Mouse (Mus musculus): ENCODE data around the gene Nfkbiz.

Gene Nfkbiz

DNA sequence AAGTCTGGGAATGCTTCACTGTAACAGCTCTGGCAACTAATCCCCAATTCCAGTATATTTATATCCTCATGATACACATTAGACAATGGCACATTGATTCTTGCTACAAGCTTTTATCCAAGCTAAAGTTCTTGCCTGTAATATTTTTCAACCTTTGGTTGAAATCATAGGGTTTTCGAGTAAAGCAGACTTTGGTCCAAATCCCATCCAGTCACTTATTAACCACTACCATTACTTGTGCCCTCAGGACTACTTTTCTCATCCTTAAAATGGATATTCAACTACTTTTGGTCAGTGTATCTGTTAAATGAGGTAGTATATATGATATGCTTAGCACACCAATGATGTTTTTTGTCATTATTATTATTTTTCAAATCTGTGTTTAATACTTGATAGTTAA is 7.2 kb downstream of the Nfkbiz start:
- DNase-seq: no peak

DNA sequence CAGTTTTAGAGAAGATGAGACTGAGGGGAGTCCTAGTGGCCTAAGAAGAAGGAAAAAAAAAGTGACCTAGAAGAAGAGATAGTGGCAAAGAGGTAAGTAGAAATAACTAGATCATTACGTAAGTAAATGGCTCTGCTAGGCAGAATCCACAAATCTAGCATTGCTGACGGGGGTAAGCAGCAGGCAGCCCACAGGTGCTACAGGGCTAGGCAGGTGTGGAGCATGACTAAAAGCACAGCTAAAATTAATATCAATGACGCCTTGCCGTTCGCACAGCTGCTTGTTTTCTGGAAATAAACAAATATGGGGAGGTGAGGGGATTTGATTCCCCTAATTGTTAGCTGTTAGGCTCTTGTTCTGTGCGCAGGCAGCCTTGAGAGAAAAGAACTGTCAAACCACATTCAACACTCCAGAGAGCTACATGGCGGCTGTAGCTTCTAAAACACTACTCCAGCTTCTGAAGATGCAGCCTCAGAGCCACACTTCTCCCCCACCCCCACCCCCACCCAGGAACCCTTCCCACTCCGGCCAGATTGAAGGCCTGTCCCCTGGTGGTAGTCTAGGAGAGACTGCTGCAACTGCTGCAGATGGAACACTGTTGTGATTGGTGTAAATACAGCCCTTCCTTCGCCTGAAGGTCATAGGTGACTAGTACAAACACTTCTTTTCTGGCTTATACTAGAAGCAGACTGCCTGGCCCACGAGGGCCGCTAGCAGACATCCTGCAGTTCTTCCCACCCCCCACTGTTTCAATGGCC is 15.1 kb downstream of the Nfkbiz start:
- DNase-seq: no peak

DNA sequence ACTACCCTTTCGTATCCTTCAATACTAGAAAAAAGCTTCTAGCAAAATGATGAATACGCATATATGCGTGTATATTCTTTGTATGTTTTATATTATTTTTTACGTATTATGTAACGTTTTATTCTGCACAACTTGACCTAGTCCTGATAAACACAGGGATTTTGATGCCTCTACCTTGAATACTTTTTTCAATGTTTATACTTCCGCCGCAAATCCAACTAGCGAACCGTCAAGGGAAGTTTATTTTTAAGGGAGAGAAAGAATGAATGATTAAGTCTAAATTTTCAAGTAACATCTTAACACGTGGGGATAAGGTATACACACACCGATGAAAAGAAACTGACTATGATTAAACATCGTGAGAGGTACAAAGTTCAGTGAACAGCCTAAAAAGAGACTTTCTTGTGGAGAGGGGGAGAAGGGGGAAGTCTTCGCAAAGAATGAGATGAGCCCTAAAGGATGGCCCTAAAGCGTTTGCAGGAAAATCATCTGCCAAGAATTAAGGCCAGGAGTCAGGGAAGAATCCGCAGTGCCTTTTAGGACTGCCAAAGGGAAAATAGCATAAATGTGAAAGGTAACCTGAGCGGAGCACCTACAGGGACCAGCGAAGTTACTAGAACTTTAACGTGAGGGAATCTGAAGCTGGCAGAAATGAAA is 15.8 kb downstream of the Nfkbiz start:
- DNase-seq: no peak

DNA sequence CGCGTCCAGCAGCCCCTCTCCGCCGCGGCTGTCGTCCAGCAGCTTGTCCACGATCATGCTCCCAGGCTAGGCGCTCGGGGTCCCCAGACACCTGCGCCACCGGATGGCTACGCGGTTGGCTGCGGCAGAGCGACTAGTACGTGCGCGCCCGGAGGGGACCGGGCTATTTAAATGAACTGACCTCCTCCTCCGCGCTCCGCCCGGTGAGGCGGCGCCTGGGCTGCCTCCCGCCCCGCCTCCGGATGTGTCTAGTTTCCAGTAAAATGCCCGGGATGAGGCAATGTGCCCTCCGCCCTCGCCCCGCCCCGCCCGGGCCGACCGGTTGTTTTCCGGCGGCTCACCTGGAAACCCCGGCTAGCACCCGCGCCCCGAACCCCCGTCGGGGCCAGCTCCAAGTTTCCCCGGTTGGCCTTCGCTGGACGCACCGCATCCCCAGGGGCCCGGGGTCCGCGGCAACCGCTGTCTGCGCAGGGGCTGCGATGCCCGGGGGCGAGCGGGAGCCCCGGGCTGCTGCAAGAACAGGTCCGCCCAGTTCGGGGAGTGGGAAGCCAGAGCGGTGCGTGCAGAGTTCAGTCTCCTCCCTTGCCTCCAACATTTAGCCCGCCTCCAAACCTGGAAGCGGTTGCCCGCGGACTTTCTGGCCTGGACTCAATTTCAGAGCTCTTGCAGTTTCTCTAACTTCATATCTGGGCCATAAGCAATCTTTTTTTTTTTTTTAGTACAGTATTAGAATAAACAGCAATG is 16.5 kb downstream of the Nfkbiz start:
- DNase-seq: peak; percentile 91

DNA sequence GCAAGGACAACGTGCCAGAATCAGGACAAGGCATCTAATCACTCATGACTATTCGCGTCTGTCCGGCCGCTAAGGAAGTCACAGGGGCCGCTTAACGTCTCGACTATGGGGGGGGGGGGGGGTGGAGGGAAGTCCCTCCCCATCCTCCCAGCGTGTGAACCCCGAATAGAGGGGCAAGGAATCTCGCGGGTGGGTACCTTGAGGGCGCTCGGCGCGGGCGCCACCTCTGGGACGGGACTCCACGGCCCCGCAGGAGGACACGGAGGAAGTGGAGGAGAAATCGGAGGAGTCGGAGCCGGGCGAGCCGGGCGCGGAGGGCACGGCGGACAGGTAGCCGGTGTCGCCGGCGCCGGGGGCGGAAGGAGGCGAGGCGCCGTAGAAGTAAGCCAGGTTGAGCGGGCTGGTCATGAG is 17.1 kb downstream of the Nfkbiz start:
- DNase-seq: no peak

DNA sequence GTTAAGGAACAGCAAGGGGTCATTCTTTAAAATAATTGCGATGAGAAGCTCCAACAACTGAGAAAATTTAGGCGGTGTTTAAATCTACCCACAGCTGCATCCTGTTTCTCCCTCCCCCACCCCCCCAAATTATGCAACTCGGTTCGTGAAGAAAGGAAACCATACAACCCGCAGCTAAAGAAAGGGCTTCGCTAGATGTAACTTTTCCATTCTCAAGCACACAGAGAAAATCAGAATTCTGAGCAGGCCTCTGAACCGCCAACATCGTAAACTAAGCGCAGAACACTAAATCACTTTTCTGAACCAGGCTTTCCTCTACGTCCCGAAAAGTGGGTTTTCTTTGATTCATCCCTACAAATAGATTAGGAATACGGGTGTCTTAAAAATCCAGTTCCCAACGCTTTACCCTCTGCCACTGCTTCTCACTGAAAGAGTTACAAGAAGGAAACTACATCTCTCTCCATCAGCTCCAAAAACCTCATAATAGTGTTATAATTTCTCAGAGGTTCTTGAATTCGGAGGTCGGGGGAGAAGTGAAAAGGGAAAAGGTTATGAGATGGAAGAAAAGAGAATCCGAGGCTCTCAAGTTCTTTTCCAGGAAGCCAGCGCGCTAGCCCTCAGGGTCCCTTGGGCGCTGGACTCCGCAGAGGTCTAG is 17.7 kb downstream of the Nfkbiz start:
- DNase-seq: no peak

DNA sequence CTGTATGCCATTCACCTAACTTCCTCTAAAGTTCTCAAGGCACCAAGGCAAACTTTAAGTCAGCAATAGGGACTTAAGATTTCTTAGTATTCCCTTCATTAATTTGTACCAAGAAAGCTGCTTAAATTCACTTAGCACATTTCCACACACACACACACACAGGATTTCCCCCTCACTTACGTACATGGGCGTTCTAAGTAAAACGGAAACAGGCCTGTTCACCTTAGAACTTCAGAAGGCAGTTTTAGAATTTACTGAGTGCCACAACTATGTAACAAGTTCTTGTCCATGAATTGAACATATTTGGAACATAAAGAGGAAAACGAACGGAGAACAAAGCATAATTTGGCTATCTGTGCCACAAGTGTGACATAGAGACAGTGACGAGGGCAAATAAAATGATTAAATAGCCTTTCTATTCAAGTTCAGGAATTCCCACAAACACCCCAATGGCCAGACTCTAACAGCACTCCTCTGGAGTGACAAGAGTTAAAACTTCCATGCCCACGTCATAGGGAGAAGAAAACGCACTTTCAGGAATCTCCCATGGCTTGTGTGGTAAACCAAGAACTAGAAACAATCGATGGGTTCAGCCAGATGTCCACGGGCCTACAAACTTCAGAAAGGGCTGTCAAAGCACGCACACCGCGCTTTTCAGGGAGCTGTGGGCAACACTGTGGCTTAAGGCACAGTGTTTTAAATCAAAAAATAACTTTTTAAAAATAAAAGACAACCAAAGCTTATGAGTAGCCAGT is 18.4 kb downstream of the Nfkbiz start:
- no peak for DNase-seq

DNA sequence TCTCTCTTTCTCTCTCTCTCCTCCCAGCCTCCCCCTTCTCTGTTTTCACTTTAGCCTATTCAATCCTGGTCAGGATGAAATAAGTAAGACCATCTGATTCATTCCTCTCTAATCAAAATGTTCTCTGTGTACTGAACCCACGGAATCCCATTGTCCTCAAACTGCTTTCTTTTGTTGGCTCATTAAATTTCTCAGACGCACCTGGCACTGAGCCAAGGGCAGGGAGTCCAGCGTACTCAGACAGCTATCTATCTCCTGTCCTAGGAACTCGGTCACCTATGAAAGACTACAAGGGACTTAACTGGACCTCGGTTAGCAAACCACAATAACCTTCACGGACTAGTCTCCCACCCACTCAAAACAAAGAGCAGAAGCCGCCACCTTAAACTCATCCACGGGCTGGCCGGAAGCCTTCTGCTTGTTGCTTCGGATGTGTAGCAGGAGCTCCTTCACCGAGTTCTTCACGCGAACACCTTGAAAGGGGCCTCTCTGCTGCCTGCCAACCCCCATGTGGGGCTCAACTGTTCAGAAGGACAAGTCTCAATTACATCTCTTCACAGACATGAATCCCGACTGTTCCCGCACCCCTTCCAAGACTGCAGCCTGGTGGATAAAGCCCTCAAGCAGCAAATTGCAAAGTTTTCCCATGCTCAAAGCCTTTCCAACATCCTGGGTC is 19.4 kb downstream of the Nfkbiz start:
- no peak for DNase-seq

DNA sequence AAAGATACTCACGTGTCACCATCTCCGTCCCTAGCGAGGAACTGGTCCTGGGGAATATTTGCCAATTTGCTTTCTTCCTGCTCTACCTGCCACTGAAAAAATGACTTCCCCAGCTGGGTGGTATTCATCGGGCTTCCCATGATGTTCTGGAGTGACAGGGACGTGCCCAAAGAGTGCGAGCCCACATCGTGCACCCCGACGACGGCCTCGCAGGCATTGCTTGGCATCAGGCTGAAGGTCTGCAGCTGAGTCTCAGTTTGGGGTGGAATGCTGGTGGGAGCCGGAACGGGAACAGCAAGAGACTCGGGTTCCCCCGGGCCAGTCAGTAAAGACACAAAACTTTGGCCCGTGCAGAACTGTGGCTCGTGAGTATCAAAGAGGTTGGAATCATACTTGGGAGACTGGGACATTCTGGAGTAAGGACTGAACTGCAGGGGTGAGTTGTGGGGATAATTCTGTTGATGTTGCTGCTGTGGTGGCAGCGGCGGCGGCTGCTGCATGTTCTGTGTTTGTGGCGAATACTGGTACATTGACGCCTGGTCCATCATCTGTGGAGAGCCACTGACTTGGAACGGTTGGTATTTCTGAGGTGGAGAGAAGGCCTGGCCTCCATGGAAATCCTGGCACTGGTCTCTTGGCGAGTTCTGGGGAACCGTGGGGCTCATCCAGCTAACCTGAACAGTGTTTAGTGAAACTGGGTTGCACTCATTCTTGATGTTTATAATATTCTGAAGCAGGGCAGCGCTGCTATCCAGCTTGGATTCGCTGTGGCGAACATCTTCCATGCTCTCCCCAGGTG is 20.8 kb downstream of the Nfkbiz start:
- no peak for DNase-seq

DNA sequence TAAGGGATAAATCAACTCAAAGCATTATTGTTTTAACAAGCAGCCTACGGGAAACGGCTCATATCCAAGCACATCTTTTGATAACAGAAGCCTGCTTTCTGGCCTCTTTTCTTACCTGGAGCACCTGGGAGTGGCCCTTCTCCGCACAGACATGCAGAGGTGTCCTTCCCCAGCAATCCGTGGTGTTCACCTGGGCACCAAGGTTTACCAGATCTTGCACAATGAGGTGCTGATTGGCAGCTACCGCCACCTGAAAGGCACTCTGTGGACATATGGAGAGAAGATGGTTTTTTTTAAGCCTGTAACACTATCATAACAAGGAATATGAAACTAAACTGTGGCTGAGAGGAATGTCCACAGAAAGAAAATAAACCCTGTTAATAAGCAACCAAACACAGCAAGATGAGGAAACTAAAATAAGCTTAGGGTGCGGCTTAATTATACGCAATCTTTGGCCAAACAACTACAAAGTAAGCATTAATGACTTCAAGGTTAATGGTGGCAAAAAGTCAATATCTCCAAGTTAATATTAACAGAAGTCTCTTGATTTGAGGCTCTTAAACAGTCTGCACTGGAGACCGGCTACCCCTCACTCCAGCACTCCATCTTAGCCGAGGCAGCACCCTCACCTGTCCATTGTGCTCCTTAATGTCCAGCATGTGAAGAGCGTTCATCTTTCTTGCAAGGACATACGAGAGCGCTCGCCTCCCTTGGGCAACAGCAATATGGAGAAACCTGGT is 22.3 kb downstream of the Nfkbiz start:
- DNase-seq: no peak

DNA sequence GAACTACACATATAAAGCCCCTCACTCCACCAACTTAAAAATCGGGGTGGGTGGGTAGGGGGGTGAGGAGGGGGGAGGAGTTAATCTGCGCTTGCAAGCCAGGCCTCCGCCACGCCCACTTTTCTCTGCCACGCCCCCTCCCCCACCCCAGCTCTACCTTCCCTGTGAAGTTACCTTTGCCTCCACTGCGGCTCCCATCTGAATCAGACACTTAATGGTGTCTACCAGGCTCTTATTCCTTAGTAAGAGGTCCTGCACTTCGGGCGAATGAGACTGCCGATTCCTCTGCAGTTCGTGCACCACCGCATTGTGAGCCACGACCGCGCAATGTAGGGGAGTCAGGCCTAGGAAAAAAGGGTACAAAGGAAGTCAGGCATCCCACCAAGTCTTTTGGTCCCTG is 23.2 kb downstream of the Nfkbiz start:
- DNase-seq: no peak

DNA sequence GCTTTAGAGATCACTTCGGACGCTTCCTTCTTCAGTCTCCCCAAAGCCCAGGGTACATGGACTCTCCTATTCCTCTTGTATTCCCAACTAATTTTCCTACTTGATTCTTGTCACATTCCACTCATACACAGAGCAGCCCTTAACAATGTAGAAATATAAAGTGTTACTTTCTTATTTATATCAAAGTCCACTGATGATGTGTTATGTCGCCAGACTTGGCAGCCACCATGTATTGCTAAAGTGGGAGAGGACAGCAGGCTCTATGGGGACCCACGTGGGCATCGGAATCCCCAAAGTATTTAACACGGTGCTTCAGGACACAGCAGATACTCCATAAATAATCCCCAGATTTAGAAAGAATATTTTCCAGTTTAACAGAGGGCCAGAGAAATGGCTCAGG is 24.0 kb downstream of the Nfkbiz start:
- DNase-seq: no peak

DNA sequence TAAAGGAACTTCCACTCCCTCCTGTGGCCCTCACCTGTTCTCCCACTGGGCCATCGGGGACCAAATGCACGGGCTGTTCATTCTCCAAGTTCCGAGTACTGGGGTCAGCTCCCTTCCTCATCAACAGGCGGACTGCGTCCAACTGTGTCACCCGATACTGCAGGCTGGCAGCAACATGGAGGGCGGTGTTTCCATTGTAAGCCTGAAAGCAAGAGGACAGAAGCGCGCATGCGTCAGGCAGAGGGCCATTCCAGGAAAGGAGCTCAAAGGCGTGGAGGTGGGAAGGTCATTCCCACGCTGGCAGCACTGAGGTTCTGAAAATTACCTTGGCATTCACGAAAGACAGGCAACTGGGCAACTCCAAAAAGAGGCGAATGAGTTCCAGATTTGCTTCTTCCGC is 24.8 kb downstream of the Nfkbiz start:
- no peak for DNase-seq

DNA sequence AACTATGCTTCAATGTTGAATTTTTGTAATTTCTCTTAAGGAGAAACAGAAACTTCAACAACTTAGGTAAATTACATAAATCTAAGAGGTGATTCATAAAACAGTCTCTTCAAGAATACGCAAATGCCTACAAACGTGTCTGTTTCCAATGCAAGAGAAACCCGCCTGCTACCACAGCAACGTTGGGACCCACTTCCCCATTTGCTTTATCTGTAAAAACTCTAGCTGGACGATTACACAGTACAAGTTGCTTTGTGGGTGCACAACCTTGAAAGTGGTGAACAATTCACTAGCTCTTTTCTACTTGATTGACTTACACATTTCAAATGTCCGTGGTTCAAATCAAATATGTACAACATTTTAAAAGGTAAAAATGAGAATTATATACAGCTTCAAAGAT is 26.9 kb downstream of the Nfkbiz start:
- no peak for DNase-seq

DNA sequence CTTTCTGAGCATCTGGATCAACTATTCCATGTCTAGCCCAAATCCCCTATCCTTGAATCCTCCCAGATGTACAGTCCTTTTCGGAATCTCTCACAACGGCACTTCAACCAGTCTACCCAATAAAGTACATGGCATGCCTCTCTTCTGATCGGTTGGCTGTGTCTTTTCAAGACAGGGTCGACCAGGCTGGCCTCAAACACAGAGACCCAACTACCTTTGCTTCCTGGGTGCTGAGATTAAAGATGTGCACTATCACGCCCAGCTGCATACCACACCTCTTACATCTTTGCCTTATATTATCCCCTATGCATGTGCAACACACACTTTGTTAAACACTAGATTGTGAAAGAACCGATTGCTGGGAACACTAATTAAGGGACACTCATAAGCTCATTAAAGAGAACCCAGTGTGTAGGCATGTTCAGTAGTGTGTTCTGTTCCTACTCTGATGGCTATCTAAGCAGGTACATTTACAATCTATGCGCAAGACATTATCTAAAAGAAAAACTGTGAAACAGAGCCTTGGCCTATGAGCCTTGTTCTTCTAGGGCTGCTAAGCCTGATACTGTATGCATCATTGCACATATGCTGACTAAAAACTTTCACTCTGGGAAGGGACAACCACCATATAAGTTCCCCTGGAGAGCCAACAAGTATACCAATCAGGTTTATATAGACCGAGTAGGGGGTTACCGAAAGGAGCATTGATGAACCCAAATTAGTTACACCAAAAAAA is 28.8 kb downstream of the Nfkbiz start:
- no peak for DNase-seq

DNA sequence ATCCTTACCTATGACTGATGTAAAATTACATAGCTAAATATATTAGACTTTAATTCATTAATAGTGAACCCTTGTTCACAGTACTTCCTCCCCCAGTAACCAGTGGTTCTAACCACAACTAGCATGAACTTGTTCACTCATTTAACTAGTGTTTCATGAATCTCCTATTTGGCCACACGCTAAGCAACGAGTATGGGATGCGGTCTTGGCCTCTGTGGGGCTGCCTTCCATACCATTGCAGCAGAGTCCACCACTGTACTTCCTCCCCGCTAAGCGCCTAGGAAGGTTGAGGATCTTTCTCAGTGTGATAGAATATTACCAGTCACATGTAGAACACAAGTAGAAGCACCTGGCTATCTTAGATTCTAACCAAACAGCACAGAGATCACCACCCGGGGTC is 29.4 kb downstream of the Nfkbiz start:
- DNase-seq: no peak

DNA sequence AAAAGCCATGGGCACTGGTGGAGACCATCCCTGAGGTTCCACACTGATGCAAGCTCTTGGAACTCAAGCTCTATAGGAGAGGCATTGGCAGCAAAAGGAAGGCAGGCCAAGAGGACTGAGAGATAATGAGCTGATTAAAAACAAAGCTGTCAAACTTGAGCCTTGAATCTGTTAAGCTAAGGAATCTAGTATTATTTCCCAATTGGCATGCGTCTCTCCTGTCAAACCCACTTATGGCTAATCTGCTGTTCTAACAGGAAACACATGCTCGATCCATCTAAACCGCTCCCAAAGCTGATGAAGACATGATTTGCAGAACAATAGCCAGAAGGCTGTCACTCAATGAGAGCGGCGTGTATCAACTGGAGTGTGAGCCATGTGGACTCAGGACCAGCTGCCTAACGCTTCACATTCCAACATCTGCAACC is 31.2 kb downstream of the Nfkbiz start:
- no peak for DNase-seq

DNA sequence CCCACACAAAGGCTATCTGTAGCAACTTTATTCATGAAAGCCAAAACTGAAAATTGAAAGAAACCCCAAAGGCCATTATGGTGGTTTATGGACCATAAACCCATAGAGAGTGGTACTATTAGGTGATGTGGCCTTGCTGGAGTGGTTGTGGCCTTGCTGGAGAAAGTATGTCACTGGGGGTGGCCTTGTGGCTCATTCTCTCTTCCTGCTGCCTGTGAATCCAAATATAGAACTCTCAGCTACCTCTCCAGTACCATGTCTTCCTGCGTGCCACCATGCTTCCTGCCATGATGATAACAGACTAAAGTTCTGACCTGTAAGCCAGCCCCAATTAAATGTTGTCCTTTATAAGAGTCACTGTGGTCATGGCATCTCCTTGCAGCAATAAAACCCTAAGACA is 33.9 kb downstream of the Nfkbiz start:
- DNase-seq: no peak

DNA sequence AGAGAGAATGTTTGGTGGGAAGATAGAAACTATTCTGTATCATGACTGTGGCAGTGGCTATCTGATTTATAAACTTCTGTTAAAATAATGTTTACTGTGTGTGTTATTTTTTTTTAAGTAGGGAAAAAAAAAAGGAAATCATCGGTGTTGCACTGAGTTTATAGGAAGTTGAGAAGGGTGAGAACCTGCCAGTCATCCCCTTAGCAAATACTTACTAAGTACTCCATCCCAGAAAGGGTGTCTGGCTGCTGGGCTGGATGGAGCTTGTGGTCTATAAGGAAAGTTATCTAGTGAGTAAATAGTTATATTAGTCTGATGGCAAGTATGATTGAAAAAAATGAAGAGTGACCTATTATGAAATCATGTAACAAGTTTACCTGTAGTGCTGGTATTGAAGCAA is 37.1 kb downstream of the Nfkbiz start:
- DNase-seq: no peak

DNA sequence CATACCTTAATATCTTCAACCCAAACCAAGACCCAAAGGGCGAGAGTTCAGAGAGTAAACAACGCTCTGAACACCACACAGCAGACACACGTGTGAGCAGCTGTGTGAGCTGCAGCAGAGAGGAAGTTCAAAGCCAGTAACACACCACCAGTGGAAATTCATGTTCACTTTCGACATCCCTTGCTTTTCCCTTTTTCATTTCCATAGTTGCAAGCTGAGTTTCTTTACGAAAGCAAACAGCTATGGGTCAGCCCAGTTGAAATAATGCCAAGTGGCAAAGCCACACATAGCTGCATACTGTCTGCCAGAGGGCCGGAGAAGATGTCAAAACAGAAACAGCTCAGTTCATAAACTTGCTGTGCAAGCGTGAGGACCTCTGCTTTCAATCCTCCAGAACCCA is 39.9 kb downstream of the Nfkbiz start:
- DNase-seq: no peak
